Mouse (Mus musculus) liver, embryonic 15.5 days (tissue): ENCODE measurements around the gene Lrrc27. TPM values are rescaled to one million over a fixed set of nuclear protein-coding genes. Genes with fewer than 3 reads are reported as not detected.

Source experiments
- ATAC-seq: fragments of 200-750 bp; cut with Nextera tagmentation; 2 replicates; pipeline ENCODE4 v1.8.0; 2017; ENCODE audit warnings: moderate number of reproducible peaks, mild to moderate bottlenecking, moderate library complexity; ENCODE audit not compliant: insufficient read depth
- H3K27ac ChIP-seq: fragments of 300-500 bp; sonication (generic); replicated peaks from 2 replicates; pipeline ENCODE4 v1.5.1; 2015; ENCODE audit warnings: mild to moderate bottlenecking, inconsistent platforms
- H3K27me3 ChIP-seq: fragments of 300-500 bp; sonication (generic); 2 replicates; pipeline ENCODE4 v1.6.1; 2015; ENCODE audit warnings: mild to moderate bottlenecking, inconsistent platforms
- H3K36me3 ChIP-seq: fragments of 300-500 bp; sonication (generic); replicated peaks from 2 replicates; pipeline ENCODE4 v1.6.1; 2015; ENCODE audit warnings: moderate library complexity, mild to moderate bottlenecking, inconsistent platforms
- H3K4me1 ChIP-seq: fragments of 300-500 bp; sonication (generic); replicated peaks from 2 replicates; pipeline ENCODE4 v1.6.1; 2015; ENCODE audit warnings: inconsistent platforms
- H3K4me2 ChIP-seq: fragments of 300-500 bp; sonication (generic); 2 replicates; pipeline ENCODE4 v1.6.1; 2015; ENCODE audit warnings: moderate library complexity, mild to moderate bottlenecking, inconsistent platforms
- H3K4me3 ChIP-seq: fragments of 300-500 bp; sonication (generic); replicated peaks from 2 replicates; pipeline ENCODE4 v1.5.1; 2015; ENCODE audit warnings: mild to moderate bottlenecking, inconsistent platforms
- H3K9ac ChIP-seq: fragments of 300-500 bp; sonication (generic); 2 replicates; pipeline ENCODE4 v1.6.1; 2015; ENCODE audit warnings: moderate library complexity, mild to moderate bottlenecking, inconsistent platforms
- H3K9me3 ChIP-seq: fragments of 300-500 bp; sonication (generic); replicated peaks from 2 replicates; pipeline ENCODE4 v1.6.1; 2016; ENCODE audit warnings: inconsistent platforms
- WGBS: fragments of 180-500 bp; shearing (Covaris S2); methylation state at CpG from one replicate; pipeline ENCODE4 v1.1.7; 2015; ENCODE audit warnings: mixed read lengths; ENCODE audit not compliant: insufficient replicate concordance; 5-methylcytosine and 5-hydroxymethylcytosine counted together
- polyA plus RNA-seq: library from polyadenylated mRNA; unstranded; fragments of >200 nt; fragmentation: Nextera tagmentation; extraction: Ambion mirVana; gene quantifications from 2 replicates; pipeline ENCODE4 v1.2.1, GENCODE M21; 2015

The Lrrc27 gene
- polyA plus RNA-seq, 1 experiment from 2014 or later, result 0.54 TPM

DNA sequence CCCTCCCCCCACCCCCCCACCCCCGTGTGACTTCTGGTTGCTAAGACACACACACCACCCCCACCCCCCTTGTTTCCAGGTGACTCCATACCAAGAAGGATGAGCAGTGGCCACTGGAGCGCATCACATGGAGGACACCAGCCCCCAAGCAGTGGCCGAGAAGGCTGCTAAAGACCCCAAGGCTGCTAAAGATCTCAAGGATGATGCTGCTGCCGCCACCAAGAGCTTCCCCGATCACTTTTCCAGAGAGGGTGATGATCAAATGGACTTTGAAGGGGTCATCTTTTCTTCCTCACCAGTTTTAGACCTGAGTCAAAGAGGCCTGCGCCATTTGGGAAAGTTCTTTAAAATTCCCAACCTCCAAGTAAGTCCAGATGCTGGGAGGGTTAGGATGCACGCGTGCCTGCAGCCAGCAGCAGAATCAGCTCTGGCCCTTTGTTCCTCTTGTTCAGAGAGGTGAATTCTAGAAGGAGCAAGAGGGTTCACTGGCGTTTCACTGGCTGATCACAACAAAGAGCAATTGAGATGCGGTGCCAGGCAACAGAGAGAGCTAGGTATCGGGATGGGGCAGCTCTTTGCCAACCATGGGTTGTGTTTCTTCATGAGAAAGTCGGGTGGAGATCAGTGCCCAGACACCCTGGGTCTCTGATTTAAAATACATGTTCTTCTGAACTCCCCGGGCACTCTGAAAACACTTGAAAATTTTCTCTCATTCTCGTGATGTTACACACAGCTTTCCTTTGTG is 2.0 kb downstream of the Lrrc27 start:
- Histone ChIP-seq H3K4me2 (no peak overlapping the region), H3K4me1 (peaks cover 18% of the 10 kb centered on the region), H3K27me3 (no peaks in the 10 kb centered on the region), H3K36me3 (no peaks in the 10 kb centered on the region), H3K4me3 (no peak overlapping the region), H3K9me3 (no peaks in the 10 kb centered on the region), H3K27ac (no peak overlapping the region), H3K9ac (no peak overlapping the region)
- WGBS, result 73% methylated on average over 13 of the region's 14 CpGs
- no peak for ATAC-seq

DNA sequence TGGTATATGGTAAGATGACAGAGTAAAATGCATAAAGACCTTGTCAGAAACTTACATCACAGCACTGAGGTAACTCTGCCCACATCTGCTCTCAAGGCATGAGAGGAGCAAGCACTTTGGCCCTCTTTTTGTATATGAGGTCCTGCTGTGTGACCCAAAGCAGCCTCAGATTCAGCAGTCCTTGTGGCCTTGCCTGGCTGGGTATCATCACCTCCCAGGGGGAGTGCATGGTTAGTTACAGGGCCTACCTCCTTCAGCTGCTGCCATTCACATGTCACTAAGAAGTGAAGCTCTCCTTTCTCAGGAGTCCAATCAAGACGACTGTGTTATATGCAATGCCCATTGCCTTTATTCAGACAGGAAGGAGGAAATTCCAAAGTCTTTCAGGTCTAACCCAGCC is 2.7 kb downstream of the Lrrc27 start:
- no peak overlapping the region for H3K4me3 ChIP-seq
- WGBS, result 53% methylated on average over 1 of the region's 1 CpGs
- H3K36me3 ChIP-seq, result no peaks in the 10 kb centered on the region
- H3K27ac ChIP-seq, result no peak overlapping the region
- peaks cover 18% of the 10 kb centered on the region for H3K4me1 ChIP-seq
- no peaks in the 10 kb centered on the region for H3K9me3 ChIP-seq
- no peak for ATAC-seq
- no peak overlapping the region for H3K9ac ChIP-seq
- H3K27me3 ChIP-seq, result no peaks in the 10 kb centered on the region
- H3K4me2 ChIP-seq, result no peak overlapping the region

DNA sequence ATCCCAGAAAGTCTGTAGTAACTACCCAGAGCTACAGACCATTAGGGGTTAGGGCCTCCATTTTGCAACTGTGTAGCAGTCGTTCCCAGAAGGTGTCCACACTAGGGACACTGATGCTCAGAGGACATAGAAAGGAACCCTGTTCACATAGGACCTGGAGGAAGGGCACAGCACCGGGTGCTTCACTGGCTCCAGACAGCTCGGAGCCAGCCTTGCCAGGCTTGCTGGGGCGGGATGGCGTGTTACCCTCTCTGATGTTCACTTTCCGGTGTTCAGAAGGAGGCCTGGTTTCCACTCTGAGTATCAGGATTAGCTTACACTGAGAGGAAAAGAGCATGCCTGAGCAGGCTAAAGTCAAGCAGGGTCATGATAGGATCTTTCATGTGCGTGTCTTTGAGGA is 3.2 kb downstream of the Lrrc27 start:
- no peak overlapping the region for H3K9ac ChIP-seq
- no peaks in the 10 kb centered on the region for H3K9me3 ChIP-seq
- no peak overlapping the region for H3K27ac ChIP-seq
- H3K4me1 ChIP-seq, result peaks cover 18% of the 10 kb centered on the region
- no peaks in the 10 kb centered on the region for H3K36me3 ChIP-seq
- H3K4me3 ChIP-seq, result no peak overlapping the region
- no peak for ATAC-seq
- 64% methylated on average over 7 of the region's 7 CpGs for WGBS
- no peak overlapping the region for H3K4me2 ChIP-seq
- H3K27me3 ChIP-seq, result no peaks in the 10 kb centered on the region

DNA sequence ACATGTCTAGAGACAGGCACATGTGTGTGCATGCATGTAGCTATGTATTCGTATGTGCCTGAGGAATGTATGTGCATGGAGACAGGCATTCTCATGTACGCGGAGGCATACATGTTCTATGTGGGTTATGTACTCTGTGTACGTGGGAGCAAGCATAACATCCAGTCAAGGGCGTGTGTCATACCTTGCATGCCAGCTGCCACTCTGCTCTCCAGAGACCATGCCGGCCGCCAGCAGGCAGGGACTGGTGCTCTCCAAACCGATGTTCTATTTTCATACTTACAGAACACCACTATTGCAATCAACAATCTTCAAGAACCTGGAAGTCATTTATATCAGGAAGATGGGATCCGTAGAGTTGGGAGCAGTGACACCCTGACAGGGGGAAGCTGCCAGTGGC is 3.7 kb downstream of the Lrrc27 start:
- 75% methylated on average over 9 of the region's 9 CpGs for WGBS
- ATAC-seq, result no peak
- H3K9ac ChIP-seq, result no peak overlapping the region

DNA sequence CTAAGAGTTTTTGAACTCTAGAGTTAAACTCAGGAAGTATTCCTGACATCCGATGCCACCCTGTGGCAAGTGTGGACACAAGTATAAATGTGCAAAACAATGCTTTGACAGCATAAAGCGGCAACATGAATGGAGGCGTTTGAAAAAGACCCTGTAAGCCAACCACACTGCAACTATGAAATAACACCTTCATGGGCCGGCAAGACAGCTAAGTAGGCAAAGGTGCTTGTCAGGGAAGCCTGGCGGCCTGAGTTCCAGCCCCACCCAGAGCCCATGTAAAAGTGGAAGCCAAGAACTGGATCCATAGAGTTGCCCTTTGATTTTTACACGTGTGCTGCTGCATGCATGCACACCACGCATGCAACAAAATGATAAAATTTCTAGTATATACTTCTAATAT is 4.3 kb downstream of the Lrrc27 start:
- ATAC-seq, result no peak

More for the DNA sequence above, 3.7 kb downstream of the Lrrc27 start:
- no peaks in the 10 kb centered on the region for H3K27me3 ChIP-seq
- no peak overlapping the region for H3K4me3 ChIP-seq
- H3K27ac ChIP-seq, result no peak overlapping the region
- H3K4me1 ChIP-seq, result peaks cover 18% of the 10 kb centered on the region
- no peaks in the 10 kb centered on the region for H3K36me3 ChIP-seq
- H3K4me2 ChIP-seq, result no peak overlapping the region
- no peaks in the 10 kb centered on the region for H3K9me3 ChIP-seq

DNA sequence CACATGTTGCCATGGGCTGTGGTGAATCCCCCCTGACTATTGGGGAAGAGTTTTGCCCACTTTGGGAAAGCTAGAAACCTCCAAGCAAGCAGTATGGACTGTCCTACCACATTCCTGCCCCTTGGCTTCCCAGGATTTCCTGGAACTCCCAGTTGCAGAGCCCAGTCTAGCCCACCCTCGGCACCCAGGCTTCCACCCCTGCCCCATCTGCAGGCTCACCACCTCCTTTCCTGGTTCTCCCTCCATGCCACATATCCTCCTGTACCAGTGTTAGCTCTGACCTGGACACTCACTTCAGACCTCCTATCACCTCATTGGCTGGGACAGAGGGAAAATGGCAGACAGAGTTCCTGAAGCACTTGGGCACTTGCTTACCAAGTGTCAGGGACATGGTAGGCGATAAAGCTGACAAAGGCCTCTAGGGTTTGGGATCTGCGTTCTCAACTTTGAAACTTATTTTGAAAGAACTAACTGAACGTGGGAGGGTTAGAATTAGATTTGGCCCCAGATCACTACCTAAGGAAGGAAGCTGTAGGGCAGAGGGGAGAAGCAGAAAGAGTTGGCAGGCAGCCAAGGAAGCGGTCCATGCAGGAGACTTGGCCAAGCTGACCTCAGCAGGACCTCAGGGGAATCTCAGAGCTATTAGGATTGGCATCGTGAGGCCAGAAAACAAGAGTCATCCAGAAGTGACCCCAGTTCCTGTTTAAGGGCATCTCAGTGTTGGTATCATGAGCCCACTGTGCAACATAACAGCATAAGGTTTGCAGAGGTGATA is 6.0 kb downstream of the Lrrc27 start:
- ATAC-seq, result no peak; the same call in 1 of the 2 replicates
- 48% methylated on average over 6 of the region's 6 CpGs for WGBS
- no peak overlapping the region for H3K27ac ChIP-seq

More for the DNA sequence above, 4.3 kb downstream of the Lrrc27 start:
- Histone ChIP-seq H3K27me3 (no peaks in the 10 kb centered on the region), H3K27ac (no peak overlapping the region), H3K4me3 (no peak overlapping the region), H3K4me2 (no peak overlapping the region), H3K36me3 (no peaks in the 10 kb centered on the region), H3K4me1 (peaks cover 18% of the 10 kb centered on the region), H3K9me3 (no peaks in the 10 kb centered on the region), H3K9ac (no peak overlapping the region)
- 66% methylated on average over 7 of the region's 7 CpGs for WGBS

DNA sequence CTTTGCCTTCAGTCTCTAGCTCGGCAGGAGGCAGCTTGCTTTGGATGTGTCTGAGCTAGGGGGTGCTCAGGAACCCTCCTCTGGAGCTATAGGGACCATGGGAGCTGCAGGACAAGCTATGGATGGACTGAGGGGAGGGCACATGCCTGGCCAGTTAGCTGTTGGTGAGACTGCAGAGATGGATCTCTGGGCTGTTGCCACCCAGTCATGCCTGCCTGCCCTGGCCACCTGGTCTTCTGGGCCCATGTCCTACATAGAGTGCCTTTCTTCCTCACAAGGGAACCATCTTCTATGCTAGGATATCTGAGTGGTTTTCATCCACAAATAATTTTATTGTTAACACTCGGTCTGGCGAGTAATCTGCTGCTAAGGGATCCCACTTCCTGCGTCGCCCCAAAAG is 6.7 kb downstream of the Lrrc27 start:
- Histone ChIP-seq H3K4me2 (no peak overlapping the region), H3K4me3 (no peak overlapping the region), H3K27me3 (no peaks in the 10 kb centered on the region), H3K36me3 (no peaks in the 10 kb centered on the region), H3K9me3 (no peaks in the 10 kb centered on the region), H3K9ac (no peak overlapping the region), H3K27ac (no peak overlapping the region), H3K4me1 (no peaks in the 10 kb centered on the region)
- no peak for ATAC-seq
- 66% methylated on average over 5 of the region's 5 CpGs for WGBS

More for the DNA sequence above, 6.0 kb downstream of the Lrrc27 start:
- H3K9me3 ChIP-seq, result no peaks in the 10 kb centered on the region
- no peaks in the 10 kb centered on the region for H3K36me3 ChIP-seq
- no peak overlapping the region for H3K9ac ChIP-seq
- peaks cover under 1% of the 10 kb centered on the region for H3K4me1 ChIP-seq
- no peaks in the 10 kb centered on the region for H3K27me3 ChIP-seq
- H3K4me2 ChIP-seq, result no peak overlapping the region
- no peak overlapping the region for H3K4me3 ChIP-seq

DNA sequence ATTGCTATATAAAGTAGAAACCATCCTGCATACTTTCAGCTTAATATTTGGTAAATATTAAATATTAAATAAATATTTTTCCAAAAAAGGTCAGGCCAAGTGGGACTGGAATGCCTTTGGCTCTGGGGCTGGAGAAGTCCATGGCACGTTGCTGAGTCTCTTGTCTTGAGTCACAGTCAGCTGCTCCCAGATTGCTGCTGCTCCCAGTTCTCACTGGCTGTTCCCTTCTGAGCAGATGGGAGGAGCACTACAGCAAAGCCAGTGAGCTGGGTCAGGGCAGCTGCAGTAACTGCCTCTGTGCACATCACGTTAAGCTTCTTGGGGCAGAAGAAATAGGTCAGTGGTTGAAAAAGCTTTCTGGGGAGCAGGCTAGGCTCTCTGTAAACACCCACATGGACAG is 7.5 kb downstream of the Lrrc27 start:
- Histone ChIP-seq H3K27ac (no peak overlapping the region), H3K36me3 (no peaks in the 10 kb centered on the region), H3K9ac (no peak overlapping the region), H3K4me3 (no peak overlapping the region), H3K27me3 (no peaks in the 10 kb centered on the region), H3K4me1 (no peaks in the 10 kb centered on the region), H3K9me3 (no peaks in the 10 kb centered on the region), H3K4me2 (no peak overlapping the region)
- 53% methylated on average over 2 of the region's 2 CpGs for WGBS
- ATAC-seq, result no peak

DNA sequence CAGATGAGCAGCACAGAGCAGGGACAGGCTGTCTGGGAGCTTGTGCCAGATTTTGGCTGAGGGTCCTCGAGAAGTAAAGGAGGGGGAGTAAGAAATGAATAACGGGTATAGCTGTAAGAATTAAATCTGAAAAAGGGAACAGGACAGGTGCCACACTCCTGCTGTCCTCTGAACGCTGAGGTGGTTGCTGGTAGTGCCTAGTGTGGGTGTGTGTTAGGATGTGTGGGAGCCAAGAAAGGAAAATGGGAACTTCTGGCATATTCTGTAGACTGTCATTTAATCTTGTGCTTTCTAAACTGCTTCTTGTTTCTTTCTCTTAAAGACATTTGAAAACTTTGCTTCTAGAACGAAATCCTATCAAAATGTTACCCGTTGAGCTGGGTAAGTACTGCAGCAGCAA is 8.3 kb downstream of the Lrrc27 start:
- no peaks in the 10 kb centered on the region for H3K9me3 ChIP-seq
- no peak overlapping the region for H3K9ac ChIP-seq
- H3K4me2 ChIP-seq, result no peak overlapping the region
- no peak for ATAC-seq
- H3K36me3 ChIP-seq, result no peaks in the 10 kb centered on the region
- H3K4me3 ChIP-seq, result no peak overlapping the region
- no peaks in the 10 kb centered on the region for H3K27me3 ChIP-seq
- WGBS, result 59% methylated on average over 5 of the region's 5 CpGs
- no peaks in the 10 kb centered on the region for H3K4me1 ChIP-seq
- no peak overlapping the region for H3K27ac ChIP-seq

DNA sequence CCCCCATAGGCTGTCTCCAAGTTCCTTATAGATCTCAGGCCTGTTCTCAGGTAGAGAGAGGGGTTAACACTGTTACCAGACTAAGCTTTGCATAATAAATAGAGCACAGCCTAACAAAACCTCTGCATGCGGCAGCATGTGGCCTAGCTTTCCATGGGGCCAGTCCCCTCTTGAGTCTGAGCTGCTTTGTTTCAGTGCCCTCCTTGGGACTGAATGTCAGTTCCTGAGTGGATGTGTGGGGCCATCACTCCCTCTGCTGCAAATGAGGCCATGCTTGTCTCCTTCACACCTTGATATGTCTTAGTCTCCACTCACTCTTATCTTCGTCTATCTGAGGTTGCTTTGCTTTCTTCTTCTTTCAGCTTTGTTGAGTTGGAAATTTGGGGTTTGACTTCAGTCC is 9.1 kb downstream of the Lrrc27 start:
- no peaks in the 10 kb centered on the region for H3K36me3 ChIP-seq
- no peak for ATAC-seq
- no peaks in the 10 kb centered on the region for H3K27me3 ChIP-seq
- no peak overlapping the region for H3K4me3 ChIP-seq
- no peak overlapping the region for H3K9ac ChIP-seq
- no peak overlapping the region for H3K4me2 ChIP-seq
- H3K27ac ChIP-seq, result no peak overlapping the region
- WGBS, result 56% methylated on average over 2 of the region's 2 CpGs
- no peaks in the 10 kb centered on the region for H3K9me3 ChIP-seq
- H3K4me1 ChIP-seq, result no peaks in the 10 kb centered on the region

DNA sequence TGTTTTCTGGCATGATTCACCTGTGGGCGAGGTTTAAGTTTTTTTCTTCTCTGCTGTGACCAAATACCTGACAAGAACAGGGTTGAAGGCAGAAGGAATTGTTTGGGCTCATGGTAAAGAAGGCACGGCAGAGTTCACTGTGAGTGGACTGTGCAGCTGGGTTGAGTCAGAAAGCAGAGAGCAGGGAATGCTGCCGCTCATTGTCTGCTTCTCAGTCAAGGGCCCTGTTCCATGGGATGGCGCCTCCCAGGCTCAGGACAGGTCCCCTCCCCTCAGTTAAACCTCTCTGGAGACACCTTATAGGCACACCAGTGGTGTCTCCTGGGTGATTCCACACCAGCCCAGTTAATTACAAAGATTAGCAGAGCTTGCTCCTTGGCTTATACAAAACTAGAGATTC is 9.6 kb downstream of the Lrrc27 start:
- no peak overlapping the region for H3K4me2 ChIP-seq
- H3K27me3 ChIP-seq, result no peaks in the 10 kb centered on the region
- no peak overlapping the region for H3K4me3 ChIP-seq
- no peak overlapping the region for H3K9ac ChIP-seq
- ATAC-seq, result no peak
- no peaks in the 10 kb centered on the region for H3K9me3 ChIP-seq
- WGBS, result 66% methylated on average over 4 of the region's 4 CpGs
- H3K27ac ChIP-seq, result no peak overlapping the region
- H3K4me1 ChIP-seq, result no peaks in the 10 kb centered on the region
- no peaks in the 10 kb centered on the region for H3K36me3 ChIP-seq
